Mouse (Mus musculus): ENCODE results near the gene Jazf1.

The Jazf1 gene

DNA sequence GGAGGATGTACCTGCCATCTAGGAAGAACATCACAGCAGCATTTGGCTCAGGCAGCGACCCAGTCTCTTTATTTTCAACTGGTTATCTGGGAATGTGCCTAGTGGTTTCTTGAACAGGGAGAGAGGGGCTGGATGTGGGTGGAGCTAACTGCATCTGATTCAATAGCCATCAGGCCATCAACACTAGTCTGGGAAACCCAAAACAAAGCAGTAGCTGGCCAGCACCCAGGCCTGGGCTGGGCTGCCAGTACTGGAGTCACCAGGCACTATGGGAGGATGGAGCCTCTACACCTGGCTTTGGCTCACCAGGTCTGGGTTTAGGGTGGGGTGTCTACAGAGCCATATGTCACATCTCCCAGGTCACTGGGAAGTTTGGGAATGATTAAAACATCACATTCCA, 271.7 kb downstream of the Jazf1 start:
- no peak for DNase-seq (ENCODE audit: low spot score)

DNA sequence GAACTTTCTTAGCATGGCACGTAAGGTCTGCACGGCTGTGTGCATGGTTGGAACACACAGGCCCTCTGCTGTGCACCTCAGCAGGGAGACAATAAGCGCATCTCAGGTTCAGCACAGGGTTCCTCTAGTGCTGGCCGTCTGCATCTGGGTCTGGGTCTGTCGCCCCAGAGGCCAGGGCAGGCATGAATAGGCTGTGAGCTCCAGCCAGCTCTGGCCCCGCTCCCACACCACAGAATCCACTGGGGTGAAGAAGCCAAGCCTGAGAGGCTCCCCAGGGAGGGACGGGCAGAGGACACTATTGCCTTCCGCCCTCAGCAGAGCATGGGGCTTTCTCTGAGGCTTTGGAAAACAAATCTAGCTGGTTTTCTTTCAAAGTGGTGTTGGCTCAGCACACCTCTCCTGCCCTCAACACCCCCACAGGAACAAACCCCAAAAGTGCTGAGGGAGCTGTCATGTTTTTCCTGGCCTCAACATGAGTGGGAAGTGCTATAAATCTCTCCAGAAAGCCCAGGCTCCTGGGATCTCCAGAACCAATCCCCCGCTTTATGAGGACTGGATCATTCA, 272.3 kb downstream of the Jazf1 start:
- no peak for DNase-seq (ENCODE audit: low spot score)

DNA sequence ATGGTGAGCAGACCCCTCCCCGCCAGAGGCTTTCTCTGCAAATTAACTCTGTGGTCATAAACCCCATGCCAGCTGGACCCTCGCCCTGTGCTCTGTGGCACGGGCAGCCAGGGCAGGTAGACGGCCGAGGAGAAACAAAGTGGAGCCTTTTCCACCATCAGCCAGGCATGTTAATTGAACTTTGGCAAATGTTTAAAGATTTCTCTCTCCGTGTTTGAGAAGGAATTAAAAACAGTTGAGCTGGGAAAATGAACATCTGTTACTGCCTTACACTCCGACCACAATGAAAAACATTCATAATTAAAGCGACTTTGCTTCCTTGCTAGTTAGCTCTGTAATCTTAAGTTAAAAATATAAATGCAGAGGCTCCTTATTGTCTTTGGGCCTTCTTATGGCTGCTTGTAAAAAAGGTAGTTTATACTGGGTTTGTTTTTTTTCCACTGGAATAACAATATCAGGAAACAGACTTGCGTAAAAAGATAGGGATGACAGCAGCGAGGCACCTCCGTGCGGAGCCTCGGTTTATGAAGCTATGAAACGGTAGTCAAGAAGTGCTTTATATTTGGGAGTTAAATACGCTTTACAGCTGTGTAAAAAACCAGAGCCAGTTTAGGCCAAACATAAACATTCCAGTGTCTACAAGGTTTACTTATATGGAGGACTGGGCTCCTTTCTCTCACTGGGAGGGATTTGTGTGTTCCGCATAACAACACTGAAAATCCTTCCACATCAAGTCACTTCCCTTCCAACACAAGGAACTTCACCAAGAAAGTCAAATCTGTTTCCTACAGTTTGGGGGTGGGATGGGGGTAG, 273.2 kb downstream of the Jazf1 start:
- no peak for DNase-seq (ENCODE audit: low spot score)

- no peak for DNase-seq (ENCODE audit: low spot score)
Observed at GRCm38 (mm10) chr6:52792455-52792854, 276.0 kb downstream of the Jazf1 start.

- DNase-seq (ENCODE audit: low spot score) = no peak
Observed at GRCm38 (mm10) chr6:52790781-52791180, 277.6 kb downstream of the Jazf1 start.

GRCm38 (mm10) chr6:52790316-52790715, 278.1 kb downstream of the Jazf1 start:
- DNase-seq (ENCODE audit: low spot score) = no peak

- no peak for DNase-seq (ENCODE audit: low spot score)
Observed at GRCm38 (mm10) chr6:52779546-52779945, 288.9 kb downstream of the Jazf1 start.

GRCm38 (mm10) chr6:52778523-52778922, 289.9 kb downstream of the Jazf1 start:
- no peak for DNase-seq (ENCODE audit: low spot score)

GRCm38 (mm10) chr6:52777034-52777433, 291.4 kb downstream of the Jazf1 start:
- no peak for DNase-seq (ENCODE audit: low spot score)

- no peak for DNase-seq (ENCODE audit: low spot score)
Observed at GRCm38 (mm10) chr6:52775956-52776355, 292.5 kb downstream of the Jazf1 start.

GRCm38 (mm10) chr6:52775350-52775749, 293.1 kb downstream of the Jazf1 start:
- DNase-seq (ENCODE audit: low spot score) = no peak

- no peak for DNase-seq (ENCODE audit: low spot score)
Observed at GRCm38 (mm10) chr6:52773132-52773531, 295.3 kb downstream of the Jazf1 start.

- DNase-seq (ENCODE audit: low spot score) = no peak
Observed at GRCm38 (mm10) chr6:52770789-52771188, 297.6 kb downstream of the Jazf1 start.

DNA sequence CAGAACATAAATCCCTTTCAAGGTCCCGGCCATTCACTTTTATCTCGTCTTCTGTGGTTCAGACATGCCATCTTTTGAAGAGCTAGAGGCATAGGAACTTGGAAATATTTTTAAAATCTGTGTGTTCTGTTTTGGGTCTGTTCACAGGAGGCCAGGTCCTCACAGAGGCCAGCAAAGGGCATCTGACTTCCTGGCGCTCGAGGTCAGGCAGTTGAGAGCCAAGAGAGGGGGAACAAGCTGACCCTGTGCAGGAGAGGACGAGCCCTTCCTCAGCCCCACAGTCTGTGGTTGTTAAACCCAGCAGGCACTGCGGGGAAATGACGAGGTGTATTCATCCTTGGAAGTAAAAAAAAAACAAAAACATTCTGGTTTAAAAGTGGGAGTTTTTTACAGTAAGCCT, 303.2 kb downstream of the Jazf1 start:
- no peak for DNase-seq (ENCODE audit: low spot score)

DNA sequence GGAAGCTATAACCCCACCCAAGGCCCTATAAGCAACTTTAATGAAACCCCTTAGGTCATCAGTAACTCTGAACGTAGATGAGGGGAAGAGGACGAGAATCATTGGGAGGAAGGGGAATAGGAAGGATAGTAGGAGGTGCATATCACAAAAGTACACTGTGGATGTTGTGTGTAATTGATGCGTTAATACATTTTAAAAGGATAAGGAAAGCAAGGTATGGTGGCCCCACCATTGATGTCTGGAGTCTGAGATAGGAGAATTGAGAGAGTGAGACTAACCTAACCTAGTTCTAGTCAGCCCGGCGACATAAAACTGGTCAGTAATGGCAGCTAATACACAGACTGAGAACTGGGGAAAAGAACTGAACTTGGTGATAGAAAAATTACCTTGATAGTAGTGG, 315.6 kb downstream of the Jazf1 start:
- no peak for DNase-seq (ENCODE audit: low spot score)

GRCm38 (mm10) chr6:52734630-52735029, 333.8 kb downstream of the Jazf1 start:
- no peak for DNase-seq (ENCODE audit: low spot score)

DNA sequence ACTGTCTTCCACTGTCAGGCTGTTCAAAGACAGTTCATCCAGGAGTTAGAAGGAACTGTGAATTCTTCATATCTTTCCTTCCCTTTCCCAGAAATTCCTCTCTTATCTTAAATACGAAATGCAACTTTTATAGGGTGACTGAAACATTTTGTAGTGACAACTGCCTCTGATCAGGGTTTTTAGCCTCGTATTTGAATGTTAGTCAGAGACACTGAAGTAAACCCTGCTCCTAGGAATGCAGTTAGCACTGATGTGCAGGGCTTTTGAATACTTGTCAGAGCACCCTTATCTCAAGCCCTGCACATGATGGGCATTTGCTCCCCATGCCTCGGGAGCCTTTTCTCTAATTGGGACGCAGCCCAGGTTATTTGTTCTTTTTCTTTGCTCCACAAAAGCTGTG, 338.1 kb downstream of the Jazf1 start:
- no peak for DNase-seq (ENCODE audit: low spot score)

GRCm38 (mm10) chr6:52724805-52725439, 343.5 kb downstream of the Jazf1 start:
- DNase-seq (ENCODE audit: low spot score) = peak; percentile 62
